Mouse (Mus musculus): Measurements from ENCODE around the gene Rnf145.
A peak's percentile ranks its signal among the peaks of the same experiment; 100 is the strongest.

The Rnf145 gene

DNA sequence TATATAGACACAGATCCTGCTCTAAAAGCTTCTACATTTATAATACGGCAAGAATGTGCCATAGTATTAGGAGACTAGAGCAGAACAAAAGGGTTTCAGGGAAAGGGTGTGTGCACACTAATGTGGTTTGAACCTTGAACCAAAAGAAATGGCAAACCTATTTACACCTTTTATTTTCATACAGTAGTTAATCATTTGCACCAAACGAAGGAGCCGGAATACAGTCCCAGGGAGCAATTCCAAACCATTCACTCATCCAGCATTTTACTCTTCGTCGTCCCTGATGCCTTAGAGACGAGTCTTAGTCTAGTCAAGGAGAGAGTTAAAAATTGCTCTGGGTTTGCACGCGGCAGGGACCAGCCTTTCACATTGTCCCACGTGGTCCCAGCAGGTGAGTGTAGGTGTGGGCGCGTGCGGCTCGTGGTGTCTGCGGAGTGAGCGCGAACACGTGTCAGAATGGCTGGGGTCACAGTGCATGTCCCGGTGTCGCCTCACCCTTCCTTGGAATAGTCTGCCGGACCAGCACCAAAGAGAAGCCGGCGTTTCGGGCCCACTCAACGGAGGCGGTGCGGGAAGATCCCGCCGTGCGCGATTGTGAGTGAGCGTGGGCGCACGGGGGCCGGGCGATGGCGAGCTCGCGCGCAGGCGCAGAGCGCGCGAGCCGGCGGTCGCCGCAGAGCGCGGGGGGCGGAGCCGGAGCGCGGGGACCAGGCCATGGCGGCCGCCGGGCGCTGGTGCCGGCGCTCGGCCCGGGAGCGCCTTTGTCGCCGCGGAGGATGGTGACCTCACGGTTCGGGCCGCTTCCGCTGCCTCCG, at the start of gene Rnf145:
Rnf145 (plus strand) TSS at position 684 of the 815 bp plus-strand sequence.
- DNase-seq (ENCODE audit: low spot score): peak; percentile 51

- peak; percentile 85 for DNase-seq (ENCODE audit: low spot score)
These were observed 48.9 kb upstream of the Rnf145 start for GRCm38 (mm10) chr11:44469646-44470431.

GRCm38 (mm10) chr11:44470432-44471336, 48.1 kb upstream of the Rnf145 start, which contains the start of gene Ublcp1:
Gene Ublcp1 (minus strand): TSS chr11:44470498.
- peak; percentile 85 for DNase-seq (ENCODE audit: low spot score)

DNA sequence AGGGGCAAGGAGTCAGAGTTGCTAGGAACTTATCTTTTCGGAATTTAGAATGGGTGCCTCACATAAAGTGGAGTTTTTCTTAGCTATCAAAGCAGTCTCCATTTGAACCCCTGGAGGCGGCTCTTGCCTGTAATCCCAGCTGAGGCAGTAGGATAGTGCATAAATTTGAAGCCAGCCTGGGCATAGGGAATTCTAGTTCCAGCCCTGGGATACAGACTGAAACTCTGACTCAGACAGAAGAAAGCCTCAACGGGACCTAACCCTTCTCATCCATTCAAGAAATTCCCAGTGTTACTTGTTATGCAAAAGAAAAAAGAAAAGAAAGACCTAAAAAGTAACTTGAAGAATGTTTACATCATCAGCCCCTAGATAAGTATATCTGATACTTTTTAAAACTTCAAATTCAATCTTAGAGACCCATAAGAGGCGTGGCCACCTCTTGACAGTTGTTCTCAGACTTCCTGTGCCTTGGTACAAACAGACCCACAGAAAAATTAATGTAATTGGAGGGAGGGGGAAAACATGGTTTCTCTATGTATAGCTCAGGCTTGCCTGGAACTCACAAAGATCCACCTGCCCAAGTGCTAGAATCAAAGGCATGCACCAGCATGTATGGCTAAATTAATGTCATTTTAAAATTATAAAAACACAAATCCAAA, 47.3 kb upstream of the Rnf145 start:
- DNase-seq (ENCODE audit: low spot score): peak; percentile 14

DNA sequence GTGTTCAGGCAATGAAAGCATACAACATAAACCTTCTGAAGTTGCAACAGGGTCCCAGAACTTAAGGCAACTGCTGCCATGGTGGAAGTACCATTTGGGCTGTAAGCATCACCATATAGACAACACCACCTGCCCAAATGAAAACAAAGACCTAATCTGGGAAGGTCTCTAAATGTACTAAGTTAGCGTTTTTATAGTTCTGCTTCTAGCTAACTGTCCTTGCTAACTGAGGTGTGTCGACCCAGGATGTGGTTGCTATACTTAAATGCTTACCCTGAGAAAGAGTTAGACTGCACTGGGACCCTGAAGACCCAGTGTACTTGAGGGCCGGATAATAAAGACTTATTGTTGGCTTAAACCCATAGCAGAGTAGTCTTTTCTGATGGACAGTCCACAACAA, 43.3 kb upstream of the Rnf145 start:
- DNase-seq (ENCODE audit: low spot score): no peak

DNA sequence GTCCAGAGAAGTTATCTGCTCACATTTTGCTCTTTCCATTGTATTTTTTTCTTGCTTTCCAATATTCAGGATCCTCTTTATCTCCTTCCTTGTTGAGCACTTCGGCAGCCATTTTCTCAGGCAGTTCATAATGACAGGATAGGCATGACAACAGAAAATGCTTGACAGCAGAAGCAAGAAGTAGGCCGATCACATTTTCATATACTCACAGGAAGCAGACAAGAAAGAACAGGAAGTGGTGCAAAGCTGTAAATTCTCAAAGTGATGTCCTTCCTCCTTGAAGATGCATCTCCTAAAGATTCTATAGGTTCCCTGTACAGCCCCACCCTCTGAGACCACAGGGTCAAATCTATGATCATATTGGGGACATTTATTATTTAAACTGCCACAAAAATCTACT, 42.3 kb upstream of the Rnf145 start:
- DNase-seq (ENCODE audit: low spot score): no peak

DNA sequence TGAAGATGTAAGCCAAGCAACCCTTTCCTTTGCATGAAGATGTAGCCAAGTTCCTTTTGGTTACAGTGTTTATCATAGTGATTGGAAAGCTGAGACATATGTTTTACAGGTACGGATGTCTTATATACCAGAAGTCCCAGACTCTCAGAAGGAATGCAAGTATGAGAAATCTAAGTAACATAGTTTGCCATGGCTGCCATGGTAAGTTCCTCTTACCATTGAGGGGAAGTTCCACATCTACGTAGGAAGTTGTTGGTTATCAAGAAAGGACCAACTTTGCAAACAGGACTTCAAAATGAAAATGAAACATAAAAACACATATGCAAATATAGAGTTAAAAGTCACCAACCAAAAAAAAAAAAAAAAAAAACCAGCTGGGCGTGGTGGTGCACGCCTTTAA, 40.4 kb upstream of the Rnf145 start:
- no peak for DNase-seq (ENCODE audit: low spot score)

DNA sequence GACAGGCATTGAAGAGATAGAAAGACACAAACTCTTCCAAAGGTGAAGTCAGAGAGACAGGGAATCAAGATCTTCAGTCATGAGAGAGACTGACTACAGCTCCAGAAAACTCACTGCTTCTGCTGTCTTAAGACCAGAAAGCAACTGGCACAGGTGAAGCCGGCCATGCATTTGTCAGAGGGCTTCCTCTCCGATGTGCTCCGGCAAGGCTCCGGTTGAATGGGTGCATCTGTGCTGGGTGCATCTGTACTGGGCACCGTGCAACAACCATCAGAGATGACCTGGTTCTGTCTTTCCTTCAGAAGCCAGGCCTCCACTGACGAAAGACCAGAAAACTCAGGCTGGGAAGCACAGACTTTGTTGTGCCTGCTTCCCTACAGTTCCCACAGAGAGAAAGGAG, 38.5 kb upstream of the Rnf145 start:
- no peak for DNase-seq (ENCODE audit: low spot score)

- DNase-seq (ENCODE audit: low spot score): no peak
These were observed 33.6 kb upstream of the Rnf145 start for GRCm38 (mm10) chr11:44485089-44485736.

- no peak for DNase-seq (ENCODE audit: low spot score)
These were observed 29.6 kb upstream of the Rnf145 start for GRCm38 (mm10) chr11:44489117-44489516.

- DNase-seq (ENCODE audit: low spot score): no peak
These were observed 24.0 kb upstream of the Rnf145 start for GRCm38 (mm10) chr11:44494643-44495323.

- DNase-seq (ENCODE audit: low spot score): no peak
These were observed 22.5 kb upstream of the Rnf145 start for GRCm38 (mm10) chr11:44496217-44496616.

- no peak for DNase-seq (ENCODE audit: low spot score)
These were observed 20.1 kb upstream of the Rnf145 start for GRCm38 (mm10) chr11:44498412-44499272.

DNA sequence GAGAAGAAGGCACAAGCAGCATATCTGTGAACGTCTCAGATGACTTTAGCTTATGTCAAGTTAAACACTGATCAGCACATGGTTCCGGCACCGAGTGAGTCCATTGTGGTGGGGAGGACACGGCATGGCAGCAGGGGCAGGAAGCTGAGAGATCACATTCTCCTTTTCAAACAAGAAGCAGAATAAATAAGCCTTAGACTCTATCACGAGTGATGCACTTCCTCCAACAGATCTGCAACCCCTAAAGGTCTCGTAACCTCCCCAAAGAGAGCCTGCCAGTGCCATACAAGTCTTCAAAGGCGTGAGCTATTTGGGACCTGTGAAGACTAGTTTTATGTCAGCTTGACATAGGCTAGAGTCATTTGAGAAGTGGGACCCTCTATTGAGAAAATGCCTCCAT, 17.8 kb upstream of the Rnf145 start:
- no peak for DNase-seq (ENCODE audit: low spot score)

DNA sequence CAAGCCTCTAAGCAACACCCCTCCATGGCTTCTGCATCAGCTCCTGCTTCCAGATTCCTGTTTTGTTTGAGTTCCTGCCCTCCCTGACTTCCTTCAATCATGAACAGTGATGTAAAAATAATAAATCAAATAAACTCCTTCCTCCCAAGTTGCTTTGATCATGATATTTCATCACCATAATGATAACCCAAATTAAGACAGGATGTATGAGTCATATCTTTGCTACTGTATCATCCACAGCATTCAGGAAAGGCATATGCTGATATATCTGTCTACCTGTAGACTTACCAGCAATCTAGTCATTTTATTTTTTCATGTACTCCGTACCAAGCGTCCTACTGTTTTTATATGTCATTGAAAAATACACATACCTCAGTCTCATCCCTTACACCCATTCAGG, 17.3 kb upstream of the Rnf145 start:
- no peak for DNase-seq (ENCODE audit: low spot score)

- DNase-seq (ENCODE audit: low spot score): no peak
These were observed 15.8 kb upstream of the Rnf145 start for GRCm38 (mm10) chr11:44502931-44503330.

DNA sequence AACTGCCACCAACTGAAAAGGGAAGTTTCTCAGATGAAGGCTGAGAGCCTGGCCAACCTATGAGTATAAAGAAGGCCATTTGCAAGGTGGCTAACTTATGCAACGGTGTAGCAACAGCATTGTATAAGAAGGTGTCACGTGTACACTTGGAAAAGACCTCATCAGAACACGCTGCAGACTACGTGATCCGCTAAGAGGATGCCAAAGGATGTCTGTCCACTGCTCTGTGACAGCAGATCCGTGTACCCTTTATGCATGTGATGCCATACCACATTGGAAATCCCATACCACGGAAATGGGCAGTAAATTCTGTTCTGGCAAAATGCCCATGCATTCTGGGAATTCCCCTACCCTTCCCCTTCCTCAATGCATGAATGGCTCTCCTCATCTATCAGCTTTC, 14.6 kb upstream of the Rnf145 start:
- DNase-seq (ENCODE audit: low spot score): no peak

- no peak for DNase-seq (ENCODE audit: low spot score)
These were observed 14.0 kb upstream of the Rnf145 start for GRCm38 (mm10) chr11:44504761-44505160.

- peak; percentile 94 for DNase-seq (ENCODE audit: low spot score)
These were observed 9.9 kb upstream of the Rnf145 start for GRCm38 (mm10) chr11:44508876-44509275.

DNA sequence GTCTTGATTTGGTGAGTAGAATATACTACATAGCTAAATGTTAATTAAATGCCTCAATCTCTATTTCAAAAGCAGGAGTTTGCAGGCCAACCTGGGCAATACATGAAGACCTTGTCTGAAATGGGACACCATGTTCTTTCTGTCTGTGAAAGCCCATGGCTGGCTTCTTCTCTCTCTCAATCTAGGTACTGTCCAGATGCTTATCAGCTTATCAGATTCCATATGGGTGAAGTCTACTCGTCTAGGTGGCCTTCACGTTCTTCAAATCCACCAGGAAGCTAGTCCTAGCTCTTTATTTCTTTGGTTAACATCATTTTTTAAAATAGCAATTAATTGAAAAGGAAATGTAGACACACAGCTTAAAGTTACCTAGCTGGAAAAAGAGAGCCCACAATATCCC, 8.9 kb upstream of the Rnf145 start:
- no peak for DNase-seq (ENCODE audit: low spot score)
